Mouse (Mus musculus) midbrain, embryonic 13.5 days (tissue): ENCODE data around the gene Siah3. TPM values are rescaled to one million over a fixed set of nuclear protein-coding genes. Genes with fewer than 3 reads are reported as not detected.

Experiments
- ATAC-seq: fragments of 200-750 bp; cut with Nextera tagmentation; 2 replicates; pipeline ENCODE4 v1.8.0; 2017; ENCODE audit warnings: mild to moderate bottlenecking, moderate TSS enrichment, moderate library complexity
- H3K27ac ChIP-seq: fragments of 300-500 bp; sonication (generic); 2 replicates; pipeline ENCODE4 v1.5.1; 2015; ENCODE audit warnings: inconsistent platforms, mild to moderate bottlenecking, moderate library complexity
- H3K27me3 ChIP-seq: fragments of 300-500 bp; sonication (generic); 2 replicates; pipeline ENCODE4 v1.6.1; 2015; ENCODE audit warnings: mild to moderate bottlenecking, inconsistent platforms
- H3K36me3 ChIP-seq: fragments of 300-500 bp; sonication (generic); 2 replicates; pipeline ENCODE4 v1.6.1; 2015; ENCODE audit warnings: mild to moderate bottlenecking, inconsistent platforms
- H3K4me1 ChIP-seq: fragments of 300-500 bp; sonication (generic); replicated peaks from 2 replicates; pipeline ENCODE4 v1.6.1; 2015; ENCODE audit warnings: inconsistent platforms
- H3K4me2 ChIP-seq: fragments of 300-500 bp; sonication (generic); replicated peaks from 2 replicates; pipeline ENCODE4 v1.6.1; 2015; ENCODE audit warnings: moderate library complexity, mild to moderate bottlenecking, inconsistent platforms
- H3K4me3 ChIP-seq: fragments of 300-500 bp; sonication (generic); replicated peaks from 2 replicates; pipeline ENCODE4 v1.5.1; 2015; ENCODE audit warnings: mild to moderate bottlenecking, inconsistent platforms
- H3K9ac ChIP-seq: fragments of 300-500 bp; sonication (generic); replicated peaks from 2 replicates; pipeline ENCODE4 v1.6.1; 2015; ENCODE audit warnings: mild to moderate bottlenecking, inconsistent platforms
- H3K9me3 ChIP-seq: fragments of 300-500 bp; sonication (generic); 2 replicates; pipeline ENCODE4 v1.6.1; 2016; ENCODE audit warnings: mild to moderate bottlenecking, inconsistent platforms
- WGBS: fragments of 180-500 bp; shearing (Covaris S2); methylation state at CpG from one replicate; pipeline ENCODE4 v1.1.7; 2015; 5-methylcytosine and 5-hydroxymethylcytosine counted together
- polyA plus RNA-seq: library from polyadenylated mRNA; unstranded; fragments of >200 nt; fragmentation: Nextera tagmentation; extraction: Ambion mirVana; gene quantifications from 2 replicates; pipeline ENCODE4 v1.2.1, GENCODE M21; 2015

Siah3 gene
- polyA plus RNA-seq, 1 experiment from 2014 or later, result 3.5 TPM

DNA sequence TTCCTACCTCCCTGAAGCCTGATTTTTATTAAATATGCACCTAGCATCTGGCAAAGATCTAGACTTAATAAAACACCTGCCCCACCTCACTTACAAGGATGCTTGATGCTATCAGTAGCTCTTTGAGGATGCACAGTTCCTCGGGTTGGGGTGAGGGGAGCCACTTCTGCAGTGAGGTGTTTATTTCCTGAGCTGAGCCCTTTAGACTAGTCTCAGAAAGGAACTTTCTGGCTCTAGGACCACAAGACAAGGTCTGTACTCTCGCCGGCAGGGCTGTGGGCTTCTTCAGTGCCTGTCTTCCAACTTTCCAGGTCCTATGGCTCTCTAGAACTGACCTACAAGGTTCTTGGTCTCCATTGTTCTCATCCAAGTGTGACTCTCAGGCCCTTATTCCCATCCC is 50.5 kb downstream of the Siah3 start:
- ATAC-seq, result no peak
- H3K4me2 ChIP-seq, result no peak overlapping the region
- H3K27ac ChIP-seq, result no peak overlapping the region
- H3K27me3 ChIP-seq, result peaks cover 4% of the 10 kb centered on the region; the same call in 1 of the 2 replicates
- no peak overlapping the region for H3K9ac ChIP-seq
- 90% methylated on average over 3 of the region's 3 CpGs for WGBS
- no peaks in the 10 kb centered on the region for H3K36me3 ChIP-seq
- no peaks in the 10 kb centered on the region for H3K9me3 ChIP-seq
- H3K4me1 ChIP-seq, result peaks cover 19% of the 10 kb centered on the region
- H3K4me3 ChIP-seq, result no peak overlapping the region

DNA sequence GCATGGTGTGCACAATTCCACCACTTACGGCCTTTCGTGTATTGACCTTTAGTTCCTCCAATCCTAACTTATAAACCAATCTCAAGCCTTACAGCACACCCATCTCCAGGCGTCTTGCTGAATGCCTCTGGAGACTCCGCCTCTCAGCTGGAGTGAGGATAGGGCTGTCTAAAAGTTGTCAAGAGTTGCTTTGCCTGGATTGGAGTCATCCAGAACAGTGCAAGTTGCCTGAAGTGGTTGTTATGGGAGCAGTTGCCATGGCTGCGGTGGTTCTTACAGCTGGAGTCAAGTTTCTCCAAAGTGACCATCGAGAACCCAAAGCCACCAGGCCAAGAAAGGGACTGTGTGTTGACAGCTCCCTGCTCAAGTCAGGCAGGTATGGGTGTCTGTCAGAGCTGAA is 54.3 kb downstream of the Siah3 start:
- WGBS, result 87% methylated on average over 6 of the region's 6 CpGs
- no peak for ATAC-seq
- Histone ChIP-seq H3K27ac (no peak overlapping the region), H3K36me3 (no peaks in the 10 kb centered on the region), H3K4me1 (peaks cover 9% of the 10 kb centered on the region), H3K9me3 (no peaks in the 10 kb centered on the region), H3K4me2 (no peak overlapping the region), H3K9ac (no peak overlapping the region), H3K27me3 (0 out of 2 replicates have a peak, but pooled peaks cover 4% of the 10 kb centered on the region), H3K4me3 (no peak overlapping the region)

DNA sequence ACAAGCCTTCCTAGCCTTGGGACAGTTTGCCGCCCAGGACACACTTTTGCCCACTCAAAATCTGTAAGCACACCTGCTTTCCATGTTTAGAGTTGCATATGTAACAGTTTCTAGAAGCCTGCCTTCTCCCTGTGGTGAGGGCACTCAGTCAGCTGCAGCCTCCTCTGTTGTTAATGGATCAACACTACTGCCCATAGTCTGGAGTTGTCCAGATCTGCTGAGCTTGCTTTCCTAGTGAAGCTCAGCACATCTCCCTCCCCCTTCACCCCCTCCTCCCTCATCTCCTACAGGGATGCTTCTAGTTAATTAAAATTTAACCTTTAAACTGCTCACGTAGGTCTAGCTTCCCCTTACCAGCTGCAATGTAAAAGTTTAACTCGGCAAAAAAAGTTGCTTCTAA is 57.2 kb downstream of the Siah3 start:
- H3K27ac ChIP-seq, result no peak overlapping the region
- no peaks in the 10 kb centered on the region for H3K27me3 ChIP-seq
- no peak overlapping the region for H3K4me3 ChIP-seq
- 69% methylated on average over 3 of the region's 3 CpGs for WGBS
- H3K36me3 ChIP-seq, result no peaks in the 10 kb centered on the region
- H3K9me3 ChIP-seq, result no peaks in the 10 kb centered on the region
- no peak for ATAC-seq
- peaks cover 19% of the 10 kb centered on the region for H3K4me1 ChIP-seq
- H3K4me2 ChIP-seq, result no peak overlapping the region
- no peak overlapping the region for H3K9ac ChIP-seq

DNA sequence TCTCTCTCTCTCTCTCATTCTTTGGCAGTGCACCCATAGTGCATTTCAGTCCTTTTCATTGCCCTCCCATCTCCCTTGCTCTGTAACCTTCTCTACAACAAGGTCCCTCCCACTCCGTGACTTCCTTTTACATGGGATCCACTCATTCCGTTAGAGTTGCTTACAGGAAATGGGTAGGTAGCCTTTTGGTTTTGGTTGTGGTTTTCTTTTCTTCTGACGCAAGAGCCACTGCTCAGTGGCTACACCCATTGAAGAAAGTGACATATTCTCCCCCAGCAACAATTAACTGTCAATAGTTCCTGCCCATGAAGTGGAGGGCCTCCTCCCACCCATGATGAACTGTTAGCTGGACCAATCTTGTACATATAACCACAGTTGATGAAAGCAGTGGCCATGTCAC is 60.4 kb downstream of the Siah3 start:
- Histone ChIP-seq H3K4me1 (peaks cover 28% of the 10 kb centered on the region), H3K4me3 (no peak overlapping the region), H3K9me3 (no peaks in the 10 kb centered on the region), H3K36me3 (no peaks in the 10 kb centered on the region), H3K9ac (no peak overlapping the region), H3K4me2 (no peak overlapping the region), H3K27me3 (no peaks in the 10 kb centered on the region), H3K27ac (0 out of 2 replicates have a peak overlapping the region, but pooled peaks have one; percentile 44)
- no peak for ATAC-seq
- WGBS, result 93% methylated on average over 3 of the region's 3 CpGs

DNA sequence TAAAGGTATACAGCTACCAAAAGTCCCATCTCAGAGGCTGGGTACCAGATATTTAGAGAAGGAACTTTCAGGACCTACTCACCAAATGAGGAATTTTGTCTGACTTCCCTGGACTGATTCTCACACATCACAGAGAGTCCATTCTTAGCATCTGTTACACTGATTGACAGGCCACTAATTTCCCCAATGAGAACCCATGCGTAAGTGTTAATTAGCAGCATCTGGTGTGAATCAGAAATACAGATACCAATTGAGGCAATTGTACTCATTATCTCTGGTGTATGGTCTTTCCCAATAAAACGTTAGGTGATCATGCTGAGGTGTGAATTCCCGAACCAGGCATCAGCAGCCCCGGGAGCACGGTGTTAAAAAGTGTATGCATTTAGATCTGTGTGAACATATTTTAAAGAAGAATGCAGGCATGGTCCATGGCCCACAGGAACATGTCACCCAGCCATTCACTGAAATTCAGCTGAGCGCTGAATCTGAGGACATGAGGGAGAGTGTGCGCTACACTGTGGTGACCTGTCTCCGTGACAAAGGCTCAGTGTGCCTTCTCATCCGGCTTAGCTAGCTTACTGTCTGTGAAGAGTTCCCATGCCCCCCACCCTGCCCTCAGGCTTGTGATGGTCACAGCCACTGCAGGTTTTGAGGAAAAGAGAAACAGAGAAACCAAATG is 61.3 kb downstream of the Siah3 start:
- Histone ChIP-seq H3K9me3 (no peaks in the 10 kb centered on the region), H3K4me2 (no peak overlapping the region), H3K36me3 (no peaks in the 10 kb centered on the region), H3K27ac (peak overlapping the region; percentile 61), H3K4me3 (no peak overlapping the region), H3K27me3 (no peaks in the 10 kb centered on the region), H3K4me1 (peaks cover 28% of the 10 kb centered on the region), H3K9ac (no peak overlapping the region)
- peak; percentile 51 for ATAC-seq
- WGBS, result 60% methylated on average over 9 of the region's 9 CpGs

DNA sequence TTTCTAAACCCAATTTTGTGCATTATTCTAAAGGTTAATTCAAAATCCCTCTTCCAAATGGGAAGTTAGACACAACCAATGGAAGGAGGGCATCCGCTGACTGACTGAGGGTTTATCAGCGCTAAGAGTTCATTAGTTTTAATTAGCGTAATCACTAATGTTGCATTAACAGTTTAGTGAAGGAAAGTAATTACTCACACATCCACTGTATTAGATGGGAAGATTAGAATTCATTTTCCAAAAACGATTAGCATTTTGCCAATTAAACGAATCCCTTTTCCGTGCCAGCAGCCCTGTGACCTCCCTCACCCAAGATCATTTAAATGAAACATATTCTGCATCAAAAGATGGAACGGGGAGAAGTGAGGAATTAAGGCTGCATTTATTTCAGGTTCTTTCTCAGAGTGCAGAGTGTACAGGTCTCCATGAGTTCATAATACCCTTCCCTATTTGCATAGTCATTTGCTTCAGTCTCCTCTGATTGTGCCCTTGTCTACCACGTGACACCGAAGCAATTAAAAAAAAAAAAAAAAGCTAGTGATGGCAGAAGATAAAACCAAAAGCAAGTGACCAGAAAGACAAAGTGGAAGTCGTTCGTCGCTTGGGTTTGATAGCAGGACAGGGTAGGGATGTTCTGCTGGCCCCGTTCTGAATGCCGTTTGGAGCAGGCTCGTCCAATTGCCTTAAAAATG is 62.6 kb downstream of the Siah3 start:
- H3K27ac ChIP-seq, result peak overlapping the region; percentile 58
- H3K4me2 ChIP-seq, result no peak overlapping the region
- peak; percentile 72; the same call in 1 of the 2 replicates for ATAC-seq

DNA sequence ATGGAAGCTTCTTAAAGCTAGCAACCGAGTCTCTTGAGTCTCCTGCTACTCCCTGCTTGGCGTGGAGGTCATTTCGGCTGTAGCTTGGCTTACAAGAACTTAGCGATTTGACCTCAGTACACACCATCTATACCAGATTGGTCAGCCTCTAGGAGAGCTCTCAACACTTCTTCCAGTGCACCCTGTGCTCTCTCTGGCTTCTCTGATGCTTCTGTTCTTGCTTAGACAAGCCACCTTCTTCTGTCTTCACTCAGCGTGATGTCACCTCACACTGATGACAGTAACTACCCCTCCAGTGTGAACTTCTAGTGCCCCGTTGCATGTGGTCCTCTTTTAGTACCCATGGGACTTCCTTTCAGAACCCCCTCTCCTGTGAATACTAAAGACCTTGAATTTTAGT is 63.1 kb downstream of the Siah3 start:
- ATAC-seq, result no peak
- no peaks in the 10 kb centered on the region for H3K36me3 ChIP-seq
- peak overlapping the region; percentile 58 for H3K27ac ChIP-seq
- H3K4me3 ChIP-seq, result no peak overlapping the region
- no peak overlapping the region for H3K4me2 ChIP-seq
- no peaks in the 10 kb centered on the region for H3K27me3 ChIP-seq
- peaks cover 25% of the 10 kb centered on the region for H3K4me1 ChIP-seq
- 90% methylated on average over 6 of the region's 6 CpGs for WGBS
- H3K9ac ChIP-seq, result no peak overlapping the region
- H3K9me3 ChIP-seq, result no peaks in the 10 kb centered on the region

More for the DNA sequence above, 62.6 kb downstream of the Siah3 start:
- no peak overlapping the region for H3K4me3 ChIP-seq
- no peaks in the 10 kb centered on the region for H3K36me3 ChIP-seq
- peaks cover 25% of the 10 kb centered on the region for H3K4me1 ChIP-seq
- no peaks in the 10 kb centered on the region for H3K27me3 ChIP-seq
- no peaks in the 10 kb centered on the region for H3K9me3 ChIP-seq
- H3K9ac ChIP-seq, result no peak overlapping the region
- 67% methylated on average over 15 of the region's 15 CpGs for whole genome bisulfite sequencing

DNA sequence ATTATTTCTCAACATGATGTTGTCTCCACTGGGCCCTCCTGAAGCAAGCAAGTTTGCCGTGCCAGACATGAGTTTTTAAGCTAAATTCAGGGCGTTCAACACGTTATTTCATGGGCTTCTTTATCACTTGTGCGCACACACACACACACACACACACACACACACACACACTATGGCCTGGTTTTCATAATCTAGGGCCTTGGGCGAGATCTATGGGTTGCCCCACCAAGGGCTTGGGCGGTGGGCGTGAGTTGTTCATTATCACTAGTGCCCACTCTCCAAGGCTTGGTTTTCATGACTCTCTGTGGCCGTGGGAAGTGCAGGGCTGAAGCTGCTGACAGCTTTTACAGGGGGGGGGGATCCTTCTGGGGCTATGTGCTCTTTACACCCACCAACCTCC is 63.9 kb downstream of the Siah3 start:
- Histone ChIP-seq H3K27ac (no peak overlapping the region), H3K4me3 (no peak overlapping the region), H3K9me3 (no peaks in the 10 kb centered on the region), H3K27me3 (no peaks in the 10 kb centered on the region), H3K9ac (no peak overlapping the region), H3K4me1 (peaks cover 25% of the 10 kb centered on the region), H3K36me3 (no peaks in the 10 kb centered on the region), H3K4me2 (no peak overlapping the region)
- no peak for ATAC-seq
- WGBS, result 95% methylated on average over 8 of the region's 8 CpGs

DNA sequence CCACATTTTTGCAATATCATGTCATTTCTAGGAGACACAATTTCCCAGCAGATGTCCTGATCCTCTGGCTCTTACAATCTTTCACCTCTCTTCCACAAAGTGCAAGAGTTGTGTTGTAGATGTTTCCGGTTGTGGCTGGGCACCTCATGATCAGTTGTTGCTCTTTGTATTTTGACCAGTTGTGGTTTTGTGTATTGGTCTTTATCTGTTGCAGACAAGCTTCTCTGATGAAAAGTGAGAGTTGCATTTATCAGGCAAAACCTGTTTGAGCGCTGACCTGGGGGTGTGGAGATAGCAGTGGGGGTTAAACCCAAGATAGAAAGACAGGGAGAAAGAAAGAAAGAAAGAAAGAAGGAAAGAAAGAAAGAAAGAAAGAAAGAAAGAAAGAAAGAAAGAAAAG is 68.9 kb downstream of the Siah3 start:
- no peak overlapping the region for H3K4me2 ChIP-seq
- no peak overlapping the region for H3K9ac ChIP-seq
- peaks cover 6% of the 10 kb centered on the region; the same call in 1 of the 2 replicates for H3K36me3 ChIP-seq
- H3K27me3 ChIP-seq, result no peaks in the 10 kb centered on the region
- H3K4me1 ChIP-seq, result peaks cover 14% of the 10 kb centered on the region
- H3K4me3 ChIP-seq, result no peak overlapping the region
- no peaks in the 10 kb centered on the region for H3K9me3 ChIP-seq
- H3K27ac ChIP-seq, result no peak overlapping the region
- no peak for ATAC-seq
- WGBS, result 95% methylated on average over 2 of the region's 2 CpGs

DNA sequence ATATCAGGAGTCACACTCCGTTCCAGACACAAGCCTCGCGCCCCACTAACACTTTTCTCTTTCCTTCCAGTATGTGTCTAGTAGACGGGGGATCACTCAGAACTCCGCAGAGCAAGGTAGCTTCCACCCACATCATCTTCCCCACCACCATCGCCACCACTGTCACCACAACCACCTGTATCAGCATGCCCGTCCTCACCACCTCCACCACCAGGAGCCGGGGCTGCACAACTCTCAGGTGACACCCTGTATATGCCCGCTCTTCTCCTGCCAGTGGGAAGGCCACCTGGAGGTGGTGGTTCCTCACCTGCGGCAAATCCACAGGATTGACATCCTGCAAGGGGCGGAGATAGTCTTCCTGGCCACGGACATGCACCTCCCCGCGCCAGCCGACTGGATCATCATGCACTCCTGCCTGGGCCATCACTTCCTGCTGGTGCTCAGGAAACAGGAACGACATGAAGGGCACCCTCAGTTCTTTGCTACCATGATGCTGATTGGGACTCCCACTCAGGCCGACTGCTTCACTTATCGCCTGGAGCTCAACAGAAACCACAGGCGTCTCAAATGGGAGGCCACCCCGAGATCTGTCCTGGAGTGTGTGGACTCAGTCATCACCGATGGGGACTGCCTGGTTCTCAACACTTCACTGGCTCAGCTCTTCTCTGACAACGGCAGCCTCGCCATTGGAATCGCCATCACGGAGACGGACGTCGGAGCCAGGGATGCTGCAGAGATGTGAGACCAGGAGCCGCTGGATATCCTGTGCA is 69.8 kb downstream of the Siah3 start:
- H3K4me2 ChIP-seq, result no peak overlapping the region
- no peaks in the 10 kb centered on the region for H3K27me3 ChIP-seq
- peaks cover 6% of the 10 kb centered on the region; the same call in 1 of the 2 replicates for H3K36me3 ChIP-seq
- H3K9me3 ChIP-seq, result no peaks in the 10 kb centered on the region
- H3K27ac ChIP-seq, result no peak overlapping the region
- H3K9ac ChIP-seq, result no peak overlapping the region
- WGBS, result 91% methylated on average over 29 of the region's 29 CpGs
- H3K4me1 ChIP-seq, result peaks cover 14% of the 10 kb centered on the region
- H3K4me3 ChIP-seq, result no peak overlapping the region
- ATAC-seq, result no peak

DNA sequence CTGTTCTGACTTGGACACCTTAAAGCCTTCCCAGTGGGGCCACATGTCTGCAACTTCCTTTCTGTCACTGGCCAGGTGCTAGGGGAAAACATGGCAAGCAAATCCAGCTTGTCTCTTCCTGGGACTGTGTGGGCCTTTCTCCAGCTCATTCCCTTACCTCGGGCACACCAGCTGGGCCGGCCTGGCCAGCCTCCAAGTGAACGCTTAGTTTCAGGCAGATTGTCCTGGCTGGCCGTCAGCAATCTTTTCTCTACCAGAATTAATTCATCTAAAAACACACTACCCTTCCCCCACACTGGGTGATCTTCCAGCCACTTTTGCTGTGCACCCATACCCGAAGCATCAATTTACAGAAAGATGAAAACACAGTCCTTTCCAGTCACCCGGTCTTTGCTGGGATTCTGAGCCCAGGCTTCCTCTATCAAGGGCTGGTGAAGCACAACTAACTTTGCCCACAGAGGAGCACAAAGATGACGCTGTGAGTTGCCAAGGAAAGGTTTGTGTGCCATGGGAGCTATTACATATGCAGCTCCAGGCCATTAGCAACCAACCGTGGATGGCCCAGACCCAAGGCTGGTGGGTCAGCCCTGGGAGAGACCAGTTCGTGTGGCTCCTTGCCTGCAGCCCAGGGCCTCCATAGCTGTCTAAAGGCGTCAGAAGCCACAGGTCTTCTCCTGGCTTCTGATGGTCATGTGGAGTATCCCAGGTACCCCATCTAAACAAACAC is 71.8 kb downstream of the Siah3 start:
- no peak overlapping the region for H3K4me2 ChIP-seq
- no peaks in the 10 kb centered on the region for H3K9me3 ChIP-seq
- peaks cover 33% of the 10 kb centered on the region for H3K4me1 ChIP-seq
- 61% methylated on average over 10 of the region's 10 CpGs for WGBS
- no peaks in the 10 kb centered on the region for H3K27me3 ChIP-seq
- H3K4me3 ChIP-seq, result no peak overlapping the region
- H3K36me3 ChIP-seq, result peaks cover 6% of the 10 kb centered on the region; the same call in 1 of the 2 replicates
- H3K9ac ChIP-seq, result no peak overlapping the region
- H3K27ac ChIP-seq, result peak overlapping the region; percentile 69
- ATAC-seq, result peak; percentile 88
